Mouse (Mus musculus) testis, adult 2 months (tissue): Measurements from ENCODE around the gene Chl1.

Experiments used
- CTCF ChIP-seq: fragments of 200-500 bp; IDR thresholded peaks from 2 replicates; pipeline ENCODE4 v1.5.1; 2012; ENCODE audit warnings: low read depth, mild to moderate bottlenecking, inconsistent platforms, low read length, moderate library complexity; ENCODE audit not compliant: control insufficient read depth, insufficient read depth, insufficient replicate concordance
- POLR2A ChIP-seq: fragments of 200-500 bp; IDR thresholded peaks from 2 replicates; pipeline ENCODE4 v1.6.1; 2012; ENCODE audit warnings: low read depth, mild to moderate bottlenecking, inconsistent platforms, low read length, moderate library complexity; ENCODE audit not compliant: control insufficient read depth

- TF ChIP-seq POLR2A = no peak
- no peak for TF ChIP-seq CTCF
These were observed 4.0 kb downstream of the Chl1 start for GRCm38 (mm10) chr6:103514346-103514745.
